In the genomic region with DNA sequence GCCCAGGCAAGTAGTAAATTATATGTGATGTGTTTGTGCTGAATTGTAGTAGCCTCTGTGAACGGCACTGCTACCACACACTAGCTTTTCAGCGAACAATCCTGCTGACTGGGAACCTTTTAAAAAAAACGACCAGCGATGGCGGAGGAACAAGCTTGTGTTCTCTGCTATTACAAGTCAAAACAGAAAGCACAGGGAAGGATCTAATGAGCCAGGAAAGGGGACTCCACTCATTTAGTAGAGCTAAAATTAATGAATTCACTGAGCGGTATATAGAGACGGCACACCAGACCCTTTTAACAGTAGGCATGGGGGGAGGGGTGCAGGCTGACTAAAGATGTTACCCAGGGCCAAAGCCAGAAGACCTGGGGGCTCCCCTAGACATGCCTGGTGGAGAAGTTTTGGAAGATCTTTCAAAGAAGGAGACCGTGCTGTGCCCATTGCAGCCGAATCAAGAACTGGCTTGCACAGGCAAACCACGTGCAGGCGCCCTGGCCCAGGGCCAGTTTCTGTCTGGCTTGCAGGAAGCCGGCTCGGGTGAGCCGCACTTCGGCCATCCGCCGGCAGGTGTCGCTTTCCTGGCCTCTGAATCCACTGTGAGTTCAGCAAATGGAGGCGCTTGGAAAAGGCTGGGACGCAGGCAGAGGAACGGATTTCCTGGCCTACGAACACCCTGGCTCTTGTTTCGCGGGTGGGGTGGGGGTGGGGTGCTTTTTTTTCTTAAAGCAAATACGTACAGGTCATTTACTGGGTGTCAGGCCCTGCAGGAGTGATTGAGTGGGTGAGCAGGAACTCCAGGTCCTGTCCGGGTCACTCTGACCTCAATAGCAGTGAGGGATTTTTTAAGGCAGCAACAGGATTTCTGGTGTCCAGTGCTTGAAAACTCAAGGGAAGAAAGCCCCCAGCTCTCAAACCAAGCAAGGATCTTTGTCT, we compare ENCODE assay signal across 8 mouse cellular contexts. TPM values are rescaled to one million over a fixed set of nuclear protein-coding genes. Genes with fewer than 3 reads are reported as not detected.
DNase-seq lines count a peak whose midpoint lies in the region; ATAC-seq lines count a peak whose summit lies in the region.

No protein-coding gene starts in this region.

- peaks cover 26% of the 10 kb centered on the region for H3K4me1 ChIP-seq in intestine, embryonic 16.5 days (ENCODE audit: control insufficient read depth, insufficient read depth, low read length)

- peak overlapping the region; percentile 76 for H3K4me2 ChIP-seq in intestine, embryonic 16.5 days (ENCODE audit: low read depth, low read length)

- peak overlapping the region; percentile 38 for H3K4me3 ChIP-seq in intestine, embryonic 16.5 days (ENCODE audit: low read length)

- H3K27me3 ChIP-seq in intestine, embryonic 16.5 days (replicated peaks; ENCODE audit: control insufficient read depth, insufficient read depth, low read length): no peaks in the 10 kb centered on the region

- ATAC-seq in intestine, embryonic 16.5 days: peak; percentile 79

- intact Hi-C loops in left cerebral cortex, postnatal 25 days (cut with DNase I): loop anchor here (1.0 to 2.0 kb wide), 5 partner anchors 24 to 328 kb away; partner anchors contain the start of genes Hmgb1 and Uspl1

- peak overlapping the region; percentile 67 for H3K27ac ChIP-seq in intestine, embryonic 16.5 days (ENCODE audit: low read length)

- H3K9ac ChIP-seq in intestine, embryonic 16.5 days (ENCODE audit: low read depth, low read length): peak overlapping the region; percentile 64

- H3K9me3 ChIP-seq in intestine, embryonic 16.5 days (ENCODE audit: control insufficient read depth, low read length): no peaks in the 10 kb centered on the region

- H3K36me3 ChIP-seq in intestine, embryonic 16.5 days (ENCODE audit: control insufficient read depth, insufficient read depth, low read length): no peaks in the 10 kb centered on the region

- peak; percentile 98 for DNase-seq in adrenal gland, adult 8-10 months
- peak; percentile 96 for DNase-seq in embryo, embryonic 11.5 days (ENCODE audit: low read depth, low spot score)
- DNase-seq in gastrocnemius, postnatal 4 days (ENCODE audit: low spot score in 2 of 2): peak; percentile 100
- DNase-seq in left cerebral cortex, postnatal 25 days (ENCODE audit: low spot score in 2 of 2): peak; percentile 99 to 100
- peak; percentile 97 for DNase-seq in mesoderm, embryonic 11.5 days (ENCODE audit: low read depth, low spot score)
- DNase-seq in right cerebral cortex, postnatal 25 days: peak; percentile 99
- peak; percentile 100 for DNase-seq in urinary bladder, postnatal 36 days (ENCODE audit: low spot score in 2 of 2)

- 10% methylated on average over 26 of the region's 26 CpGs for WGBS in intestine, embryonic 16.5 days

RNA-seq across cellular contexts. Expression of gene Gm42791, which starts 11.7 kb away (rescaled TPM):
- 1 to 10 TPM; 1.7 to 6.9 (median 5.2) TPM for total RNA-seq in adrenal gland, adult 8-10 months (2022)
- total RNA-seq in gastrocnemius, postnatal 4 days (2021): 1 to 10 TPM; 1.5 to 3.6 TPM
- polyA plus RNA-seq in intestine, embryonic 16.5 days (2015; fragmentation: Nextera tagmentation; extraction: Ambion mirVana): 0.80 and 1.0 TPM in 2 replicates
- total RNA-seq in left cerebral cortex, postnatal 25 days (2021): 10 to 100 TPM; 17.8 to 18.5 TPM

Comparison
In these comparisons a context has a peak if more than half of its experiments do, and no peak if none do; other contexts are left out.
1. Peak in every context shown above with its lines: DNase-seq, ATAC-seq, H3K4me3 ChIP-seq and H3K27ac ChIP-seq.